Mouse (Mus musculus) E14TG2a.4 (cell line): ENCODE measurements around the gene Csnk2a2.

ENCODE experiments used
- H3K27me3 ChIP-seq: 2 replicates; pipeline ENCODE4 v1.6.1; 2014; ENCODE audit warnings: low read length, control low read depth; ENCODE audit not compliant: insufficient read depth
- H3K36me3 ChIP-seq: 2 replicates; pipeline ENCODE4 v1.6.1; 2014; ENCODE audit warnings: low read length, control low read depth; ENCODE audit not compliant: insufficient read depth
- H3K4me1 ChIP-seq: replicated peaks from 2 replicates; pipeline ENCODE4 v1.6.1; 2014; ENCODE audit warnings: low read depth, low read length, control low read depth
- H3K4me3 ChIP-seq: replicated peaks from 2 replicates; pipeline ENCODE4 v1.5.1; 2014; ENCODE audit warnings: mild to moderate bottlenecking, low read length
- H3K9me3 ChIP-seq: 2 replicates; pipeline ENCODE4 v1.6.1; 2014; ENCODE audit warnings: low read length, control low read depth
- CTCF ChIP-seq: conservative IDR thresholded peaks from 2 replicates; pipeline ENCODE4 v1.5.1; 2014; ENCODE audit warnings: low read length
- NANOG ChIP-seq: IDR thresholded peaks from 2 replicates; pipeline ENCODE4 v1.6.1; 2014; ENCODE audit warnings: borderline replicate concordance, low read length, mixed read lengths
- POU5F1 ChIP-seq: IDR thresholded peaks from 2 replicates; pipeline ENCODE4 v1.6.1; 2014; ENCODE audit warnings: low read length, borderline replicate concordance

Csnk2a2 gene

DNA sequence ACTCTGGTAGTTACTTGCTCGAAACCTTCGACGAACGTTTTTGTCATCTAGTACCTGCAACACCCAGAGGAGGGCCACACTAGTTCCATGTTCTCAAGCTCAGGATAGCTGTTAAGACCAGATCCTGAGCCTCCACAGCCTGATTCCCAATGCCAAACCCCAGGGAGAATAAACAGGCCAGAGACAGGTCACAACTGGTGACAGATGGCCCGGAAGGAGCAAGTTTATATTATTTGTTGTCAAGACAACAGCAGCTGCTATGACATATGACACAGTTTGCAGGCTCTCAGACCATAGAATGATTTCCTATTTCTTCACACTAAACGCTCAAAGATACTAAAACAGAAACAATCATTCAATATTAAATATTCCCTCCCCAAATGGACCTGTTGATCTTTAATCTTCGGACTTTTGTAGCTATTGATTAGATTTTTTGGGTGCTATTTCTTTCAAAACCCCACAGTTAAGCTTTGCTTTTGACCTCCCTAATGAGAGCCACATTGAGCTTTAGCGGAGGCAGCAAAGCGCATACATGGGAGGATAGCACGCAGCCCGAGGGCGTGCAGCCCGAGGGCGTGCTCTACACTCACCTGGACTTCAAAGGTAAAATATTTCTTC is 67.5 kb downstream of the Csnk2a2 start:
- Histone ChIP-seq H3K36me3 (peaks cover 67% of the 10 kb centered on the region), H3K9me3 (no peaks in the 10 kb centered on the region), H3K27me3 (no peaks in the 10 kb centered on the region), H3K4me1 (peaks cover 10% of the 10 kb centered on the region), H3K4me3 (no peak overlapping the region)
- TF ChIP-seq CTCF (no peak), POU5F1 (no peak), NANOG (no peak)

DNA sequence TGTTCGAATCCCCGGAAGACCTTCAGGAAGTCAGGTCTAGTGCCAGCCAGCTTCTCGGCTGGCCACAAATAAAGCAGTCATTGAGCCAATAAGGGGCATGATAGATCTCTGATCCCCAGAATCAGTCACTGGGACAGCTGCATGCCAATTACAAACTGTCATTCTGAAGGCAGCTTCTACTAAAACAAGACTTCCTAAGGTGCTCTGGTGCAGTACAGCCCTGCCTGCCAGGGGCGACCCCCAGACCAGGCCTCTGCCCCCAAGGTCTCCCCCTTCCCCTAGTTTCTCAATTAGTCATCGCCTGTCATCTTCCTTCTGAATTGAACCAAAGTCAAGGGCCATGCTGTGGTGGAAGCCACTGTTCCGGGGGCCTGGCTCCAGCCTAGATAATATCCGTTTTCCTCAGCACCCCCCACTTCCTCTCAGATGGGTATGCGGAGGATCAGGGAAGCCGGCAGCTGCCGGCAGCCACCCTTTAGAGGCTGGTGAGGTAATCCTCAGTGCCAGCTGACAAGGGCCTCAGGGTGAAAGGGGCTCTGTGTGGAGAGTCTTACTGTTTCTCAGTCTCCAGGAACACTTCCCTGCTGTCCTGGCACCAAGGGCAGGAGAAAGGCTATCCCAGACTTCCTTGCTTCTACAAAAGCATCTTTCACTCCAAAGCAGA is 78.4 kb downstream of the Csnk2a2 start:
- H3K4me3 ChIP-seq = no peak overlapping the region
- peaks cover 3% of the 10 kb centered on the region; the same call in 1 of the 2 replicates for H3K4me1 ChIP-seq
- TF ChIP-seq CTCF = no peak
- no peak for TF ChIP-seq NANOG
- no peak for TF ChIP-seq POU5F1
- no peaks in the 10 kb centered on the region for H3K27me3 ChIP-seq
- H3K9me3 ChIP-seq = no peaks in the 10 kb centered on the region
- peaks cover 3% of the 10 kb centered on the region; the same call in 1 of the 2 replicates for H3K36me3 ChIP-seq

DNA sequence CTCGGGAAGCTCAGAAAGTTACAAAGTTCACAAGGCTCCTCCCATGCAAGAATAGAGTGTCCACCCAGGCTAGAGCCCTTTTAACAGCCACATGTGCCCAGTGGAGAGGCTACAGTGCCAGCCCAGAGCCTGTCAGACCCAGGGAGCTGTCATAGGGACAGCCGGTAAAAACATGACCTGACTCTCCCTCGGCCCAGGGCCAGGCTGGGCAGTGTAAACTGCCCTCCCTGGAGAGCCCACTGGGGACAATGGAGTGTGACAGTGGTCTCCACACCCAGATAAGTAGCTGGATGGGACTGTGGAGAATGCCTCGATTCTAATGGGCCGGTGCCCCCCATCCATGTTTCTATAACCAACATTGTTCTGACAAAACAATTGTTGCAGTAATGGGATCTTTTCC is 80.3 kb downstream of the Csnk2a2 start:
- TF ChIP-seq CTCF (no peak), NANOG (no peak), POU5F1 (no peak)
- peaks cover 3% of the 10 kb centered on the region; the same call in 1 of the 2 replicates for H3K4me1 ChIP-seq
- no peaks in the 10 kb centered on the region for H3K9me3 ChIP-seq
- H3K4me3 ChIP-seq = no peak overlapping the region
- peaks cover 3% of the 10 kb centered on the region; the same call in 1 of the 2 replicates for H3K36me3 ChIP-seq
- no peaks in the 10 kb centered on the region for H3K27me3 ChIP-seq

DNA sequence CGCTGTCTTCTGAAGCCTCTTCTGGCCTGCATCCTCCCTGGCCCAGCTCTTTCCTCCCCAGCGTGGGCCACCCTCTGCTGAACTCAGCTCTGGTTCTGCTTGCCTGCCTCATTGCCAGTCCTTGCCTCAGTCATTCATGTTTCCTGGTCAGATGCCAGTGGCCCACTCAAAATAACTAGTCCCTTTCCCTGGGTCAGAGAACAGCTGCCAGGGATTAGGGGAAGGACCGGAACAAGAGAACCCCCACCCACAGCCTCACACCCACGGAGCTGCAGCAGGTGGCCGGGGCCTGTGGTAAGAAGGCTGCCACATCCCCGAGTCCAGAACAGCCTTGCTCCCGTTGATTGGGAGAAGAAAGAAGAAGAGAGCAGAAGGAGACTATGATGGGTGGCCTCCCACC is 88.7 kb downstream of the Csnk2a2 start:
- Histone ChIP-seq H3K9me3 (no peaks in the 10 kb centered on the region), H3K4me3 (no peak overlapping the region), H3K36me3 (no peaks in the 10 kb centered on the region), H3K4me1 (peaks cover 19% of the 10 kb centered on the region), H3K27me3 (no peaks in the 10 kb centered on the region)
- no peak for TF ChIP-seq CTCF
- no peak for TF ChIP-seq POU5F1
- no peak for TF ChIP-seq NANOG

GRCm38 (mm10) chr8:95399131-95399530 is 90.7 kb downstream of the Csnk2a2 start:
- no peaks in the 10 kb centered on the region for H3K9me3 ChIP-seq
- no peaks in the 10 kb centered on the region for H3K27me3 ChIP-seq
- H3K4me3 ChIP-seq = no peak overlapping the region
- H3K4me1 ChIP-seq = peaks cover 37% of the 10 kb centered on the region
- no peaks in the 10 kb centered on the region for H3K36me3 ChIP-seq
- TF ChIP-seq POU5F1 = no peak
- TF ChIP-seq NANOG = no peak
- no peak for TF ChIP-seq CTCF

GRCm38 (mm10) chr8:95397201-95397600 is 92.6 kb downstream of the Csnk2a2 start:
- Histone ChIP-seq H3K36me3 (no peaks in the 10 kb centered on the region), H3K9me3 (no peaks in the 10 kb centered on the region), H3K4me3 (0 out of 2 replicates have a peak overlapping the region, but pooled peaks have one; percentile 10), H3K4me1 (peaks cover 37% of the 10 kb centered on the region), H3K27me3 (no peaks in the 10 kb centered on the region)
- TF ChIP-seq CTCF = no peak
- no peak for TF ChIP-seq NANOG
- TF ChIP-seq POU5F1 = no peak

GRCm38 (mm10) chr8:95396752-95397151 is 93.1 kb downstream of the Csnk2a2 start:
- H3K4me3 ChIP-seq = peak overlapping the region; percentile 10; the same call in 1 of the 2 replicates
- H3K4me1 ChIP-seq = peaks cover 37% of the 10 kb centered on the region
- no peaks in the 10 kb centered on the region for H3K27me3 ChIP-seq

More at GRCm38 (mm10) chr8:95396752-95397151, 93.1 kb downstream of the Csnk2a2 start:
- H3K36me3 ChIP-seq = no peaks in the 10 kb centered on the region
- H3K9me3 ChIP-seq = no peaks in the 10 kb centered on the region
- no peak for TF ChIP-seq POU5F1
- TF ChIP-seq CTCF = no peak
- no peak for TF ChIP-seq NANOG
